Mouse (Mus musculus): ENCODE measurements around the gene Fndc3b.

DNA sequence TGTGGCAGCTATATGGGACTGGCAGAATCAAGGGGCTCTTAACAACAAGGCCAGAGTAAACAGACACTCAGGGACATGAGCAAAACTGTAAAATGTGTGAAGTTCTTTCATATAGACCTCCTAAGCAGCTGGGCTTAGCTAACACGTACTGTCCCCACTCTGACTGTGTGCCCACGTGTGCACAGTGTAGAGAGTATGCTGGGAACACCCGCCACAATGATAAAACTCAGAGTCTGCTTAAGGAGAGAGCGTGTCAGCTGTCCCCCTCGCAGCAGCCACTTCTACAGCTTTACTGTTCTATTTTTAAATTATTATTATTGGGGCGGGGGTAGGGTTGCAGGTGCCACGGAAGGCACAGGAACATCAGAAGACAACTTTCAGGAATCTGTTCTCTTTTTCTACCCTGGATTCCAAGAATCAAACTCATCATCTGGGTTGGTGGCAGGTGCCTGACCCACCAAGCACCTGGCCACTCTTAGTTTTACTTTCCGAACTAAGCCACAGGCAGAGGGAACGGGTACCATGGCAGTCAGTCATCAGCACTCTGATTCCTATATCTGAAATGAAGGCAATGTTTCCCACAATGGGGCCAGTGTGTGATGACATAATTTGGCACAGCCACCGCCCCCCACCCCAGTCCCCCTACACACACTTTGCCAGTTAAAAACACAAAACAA is 133.6 kb downstream of the Fndc3b start:
- TF ChIP-seq GATA1 (IDR thresholded peaks at IDR 0.05; ENCODE audit: borderline replicate concordance, low read length) (no peak), FLI1 (IDR thresholded peaks at IDR 0.05; ENCODE audit: low read length) (no peak)
